Mouse (Mus musculus) gastrocnemius, postnatal 4 days (tissue): ENCODE data around the gene Cbx2. TPM values are rescaled to one million over a fixed set of nuclear protein-coding genes. Genes with fewer than 3 reads are reported as not detected.

Experiments
- DNase-seq, 2 experiments: peaks; one replicate each; pipeline ENCODE4 v3.0.0; 2021 to 2022; ENCODE audit warnings: low spot score in 2 of 2, mixed read lengths in 2 of 2
- total RNA-seq, 2 experiments: library from RNA; stranded (reverse); gene quantifications; 2 replicates each; pipeline ENCODE4 v1.2.3; 2021

Gene Cbx2
- total RNA-seq, 2 experiments from 2014 or later: 5.4 to 5.6 TPM

DNA sequence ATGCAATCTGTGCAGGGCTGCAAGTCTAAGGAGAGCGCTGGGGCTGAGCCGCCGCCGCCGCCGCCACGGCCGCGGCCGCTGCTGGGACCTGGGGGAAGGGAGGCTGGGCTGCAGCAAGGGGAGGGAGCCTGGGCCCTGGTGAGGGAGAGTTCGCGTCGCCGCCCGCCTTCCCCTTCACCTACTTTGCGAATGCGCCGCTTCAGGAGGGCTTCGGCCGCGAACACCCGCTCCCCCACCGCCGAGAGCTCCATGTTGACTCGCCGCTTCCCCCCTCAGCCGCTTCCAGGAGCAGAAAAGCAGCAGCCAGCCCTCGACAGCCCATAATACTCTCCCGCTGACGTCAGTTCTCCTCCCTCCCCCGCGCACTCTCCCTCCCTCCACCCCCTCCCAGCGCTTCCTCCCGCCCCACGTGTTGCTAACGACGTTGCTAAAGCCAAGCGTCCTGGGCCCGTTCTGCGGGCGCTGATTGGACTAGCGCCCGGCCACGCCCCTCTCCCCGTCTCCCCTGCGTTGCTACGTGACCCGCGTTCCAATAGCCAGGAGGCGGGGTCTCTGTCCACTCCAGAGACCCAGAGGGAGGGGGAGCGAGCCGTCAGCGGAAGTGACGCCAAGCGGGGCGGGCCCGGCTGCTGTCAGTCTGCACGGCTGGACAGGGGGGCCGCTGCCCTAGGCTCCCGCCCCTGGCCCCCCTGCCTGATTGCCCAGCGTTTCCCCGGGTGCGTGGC, 18.0 kb downstream of the Cbx2 start, which contains the start of gene Cbx8:
TSS of gene Cbx8 (minus strand) at position 370 of the 725 bp plus-strand sequence.
- DNase-seq: peak; percentile 97 to 99

DNA sequence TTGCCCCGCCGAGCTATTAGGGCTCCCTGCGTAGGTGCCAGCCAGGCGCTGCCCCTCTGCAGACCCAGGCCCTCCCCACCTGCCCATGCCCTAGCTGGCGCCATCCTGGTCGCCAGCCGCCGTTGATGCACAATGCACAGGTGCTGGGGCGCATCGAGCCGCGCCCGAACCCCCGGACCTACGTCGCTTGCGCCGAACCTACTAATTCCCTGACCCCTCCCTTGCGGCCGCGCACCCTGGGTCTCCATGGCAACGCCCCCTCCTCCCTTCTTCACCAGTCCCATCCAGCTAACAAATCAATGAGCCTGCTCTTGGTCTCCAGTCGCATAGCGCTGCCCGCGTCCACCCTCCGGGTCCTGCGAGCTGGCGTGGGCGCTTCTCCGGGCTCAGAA, 18.6 kb downstream of the Cbx2 start:
- no peak for DNase-seq

DNA sequence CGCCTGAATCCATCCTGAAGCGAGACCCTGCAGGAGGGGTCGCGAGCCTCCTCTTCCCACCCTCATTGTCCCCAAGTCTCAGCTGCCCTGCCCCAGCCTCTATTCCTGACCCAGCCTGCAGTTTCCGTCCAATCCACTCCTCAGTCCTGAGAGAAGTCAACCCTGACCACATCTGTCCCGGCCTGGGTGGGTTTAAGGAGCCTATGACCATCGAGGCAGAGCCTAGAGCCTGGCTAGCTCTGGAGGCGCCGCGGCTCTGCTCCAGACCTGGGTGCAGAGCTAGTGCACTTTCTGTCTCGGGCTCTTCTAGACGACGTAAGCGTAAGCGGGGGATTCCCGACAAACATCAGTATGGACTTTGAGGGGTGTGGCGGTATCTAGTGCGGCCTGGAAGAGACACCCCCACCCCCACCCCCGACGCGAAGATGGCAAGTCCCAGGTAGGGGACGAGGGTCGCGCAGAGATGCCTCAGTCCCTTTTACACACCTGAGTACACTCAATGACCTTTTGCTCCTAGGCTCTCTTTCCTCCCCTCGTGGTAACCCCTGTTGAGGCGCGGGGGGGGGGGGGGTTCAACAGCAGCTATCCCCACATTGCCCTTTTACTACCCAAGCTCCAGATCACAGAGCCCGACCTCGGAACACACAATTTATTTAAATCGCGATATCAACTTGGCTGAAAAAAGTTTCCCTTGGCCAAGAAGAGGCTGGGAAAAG, 19.1 kb downstream of the Cbx2 start:
- no peak for DNase-seq

DNA sequence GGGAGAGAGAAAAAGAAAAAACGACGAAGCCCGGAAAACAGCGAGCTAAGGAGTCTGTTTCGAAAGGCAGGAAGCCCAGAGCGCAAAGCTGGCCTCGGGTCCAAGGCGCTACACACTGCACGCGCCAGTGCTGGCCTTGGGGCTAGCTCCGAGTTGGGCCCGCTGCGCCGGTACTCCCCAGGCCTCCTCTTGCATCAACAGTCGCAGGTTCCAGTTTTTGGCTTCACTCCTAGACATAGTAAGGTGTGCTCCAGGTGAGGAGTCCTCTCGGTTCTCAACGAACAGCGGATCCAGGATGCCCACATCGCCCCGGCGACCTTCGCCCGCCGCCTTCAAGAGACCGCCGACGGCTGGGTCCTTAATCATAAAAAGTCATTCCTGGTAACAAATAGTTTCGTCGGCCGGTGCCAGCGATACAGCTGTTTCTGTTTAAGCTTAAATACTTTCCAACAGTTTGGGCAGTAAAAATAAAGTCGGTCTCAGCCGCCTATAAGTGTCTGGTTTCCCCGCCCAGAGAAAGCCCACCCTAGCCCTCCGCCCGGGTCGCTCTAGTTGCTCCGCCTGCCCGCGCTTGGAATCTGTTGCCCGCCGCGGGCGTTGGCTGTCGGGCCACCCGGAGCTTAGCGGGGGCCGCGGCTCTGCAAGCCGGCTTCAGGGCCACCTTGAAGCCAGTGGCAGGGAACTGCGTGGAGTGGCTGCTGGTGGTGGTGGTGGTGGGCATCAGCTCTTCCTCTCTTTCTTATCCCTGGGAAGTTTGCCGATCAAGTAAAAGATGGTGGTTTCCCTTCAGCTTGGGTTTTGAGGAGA, 19.9 kb downstream of the Cbx2 start:
- no peak for DNase-seq

DNA sequence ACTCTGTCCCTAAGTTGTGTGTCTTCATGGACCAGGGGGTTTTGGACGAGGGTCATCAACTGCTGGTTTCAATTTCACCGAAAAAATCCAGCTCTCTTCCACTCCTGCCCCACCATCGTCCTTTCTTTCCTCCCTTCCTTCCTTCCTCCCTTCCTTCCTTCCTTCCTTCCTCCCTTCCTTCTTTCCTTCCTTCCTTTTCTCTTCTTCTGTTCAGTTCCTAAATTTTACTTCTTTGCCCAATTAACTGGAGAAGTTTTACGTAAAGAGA, 20.4 kb downstream of the Cbx2 start:
- DNase-seq: no peak

DNA sequence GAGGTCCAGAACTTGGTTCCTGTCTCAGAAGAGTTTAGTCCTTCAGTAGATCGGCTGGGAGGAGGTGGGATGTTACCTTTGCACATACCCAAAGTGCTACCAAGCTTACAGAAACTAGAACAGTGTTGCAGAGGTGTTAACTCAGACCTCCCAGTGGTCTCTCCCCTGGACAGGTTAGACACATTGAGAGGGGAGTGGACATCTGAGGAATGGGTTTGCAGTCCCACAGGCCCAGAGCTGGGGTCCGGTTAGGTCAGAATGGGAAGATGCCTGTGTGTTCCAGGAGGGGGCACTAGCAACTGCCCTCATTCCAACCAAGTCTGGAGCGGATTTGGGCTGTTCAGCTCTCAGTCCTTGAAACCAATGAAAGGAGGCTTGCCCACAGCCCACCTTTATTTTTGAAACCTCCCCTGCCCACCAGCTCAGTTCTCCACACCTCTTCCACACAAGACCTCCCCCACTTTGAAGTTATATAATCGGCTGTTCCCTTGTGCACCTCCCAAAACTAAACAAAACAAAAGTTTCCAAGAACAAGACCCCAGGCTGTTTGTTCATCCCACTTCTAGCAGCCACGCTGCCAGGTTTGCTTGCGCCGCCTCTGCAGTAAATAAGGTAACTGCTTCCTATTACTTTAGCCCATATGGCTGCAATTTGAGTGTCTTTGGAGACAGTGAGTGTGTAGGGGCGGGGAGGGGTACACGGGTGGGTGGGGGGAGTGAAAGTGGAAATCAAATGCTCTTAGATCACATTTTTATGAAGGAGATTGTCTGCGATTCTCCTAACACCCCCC, 21.2 kb downstream of the Cbx2 start:
- DNase-seq: no peak

DNA sequence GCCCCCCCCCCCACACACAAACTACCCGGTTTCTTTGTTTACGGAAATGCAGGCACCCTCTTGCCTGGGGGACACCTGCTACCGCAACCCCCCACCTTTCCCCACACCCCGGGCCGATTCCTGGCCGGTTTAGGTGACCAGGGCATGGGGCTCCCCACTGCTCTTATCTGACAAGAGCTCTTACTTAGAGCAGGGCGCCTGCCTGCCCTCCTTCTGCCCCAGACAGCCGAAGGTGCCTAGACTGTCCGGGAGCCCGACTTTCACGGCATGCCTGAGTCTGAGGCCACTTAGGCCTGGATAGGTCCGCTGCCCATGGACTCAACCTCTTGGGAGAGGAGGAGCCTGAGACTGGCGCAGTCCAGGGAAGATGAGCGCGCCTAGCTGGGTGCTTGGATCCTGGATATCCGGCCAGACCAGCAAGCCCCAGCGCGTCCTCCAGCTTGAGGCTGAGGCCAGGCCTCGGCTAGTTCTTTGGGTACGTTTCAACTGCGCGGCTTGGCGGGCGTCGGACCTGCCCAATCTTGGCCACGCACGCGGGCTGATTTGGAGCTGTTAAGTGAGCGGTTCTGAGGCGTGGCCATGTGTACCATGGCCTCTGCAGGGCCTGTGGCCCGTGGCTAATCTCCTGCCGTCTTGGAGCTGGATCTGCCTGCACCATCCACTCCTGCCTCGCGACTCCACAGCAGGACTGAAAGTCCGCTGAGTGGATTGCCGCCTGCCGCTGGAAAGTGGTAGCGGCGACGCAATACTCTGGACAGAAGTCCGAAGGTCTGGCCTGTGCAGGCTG, 22.0 kb downstream of the Cbx2 start:
- DNase-seq: no peak

DNA sequence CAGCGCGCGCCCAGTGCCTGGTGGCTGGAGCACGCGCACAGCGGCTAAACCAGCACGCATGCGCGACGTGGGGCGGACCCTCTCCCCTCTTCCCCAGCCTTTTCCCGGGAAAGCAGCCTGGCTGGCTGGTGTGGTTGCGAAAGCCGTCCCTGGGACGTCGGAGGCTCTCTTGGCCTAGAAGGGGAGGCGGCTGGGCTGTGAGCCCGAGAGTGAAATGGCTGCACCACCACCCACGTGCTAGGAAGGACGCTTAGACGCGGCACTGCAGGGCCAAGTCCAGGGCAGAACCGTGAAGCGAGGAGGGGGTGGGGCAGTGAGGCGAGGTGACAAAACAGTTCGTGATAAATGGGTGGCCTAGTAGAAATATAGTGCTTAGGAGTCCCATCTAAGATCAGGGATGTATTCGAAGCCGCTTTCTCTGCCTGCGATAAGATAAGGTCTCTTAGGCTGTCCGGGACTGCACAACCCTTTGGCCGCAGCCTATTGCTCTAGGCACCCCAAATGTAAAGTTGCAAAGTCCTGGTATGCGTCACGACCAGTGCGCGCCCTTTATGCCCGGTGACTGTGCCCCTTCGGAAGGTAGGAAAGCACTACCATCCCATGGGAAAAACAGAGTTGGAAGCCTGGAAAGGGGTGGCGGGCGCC, 24.0 kb downstream of the Cbx2 start:
- DNase-seq: peak in 1 of 2 experiments; percentile 61

DNA sequence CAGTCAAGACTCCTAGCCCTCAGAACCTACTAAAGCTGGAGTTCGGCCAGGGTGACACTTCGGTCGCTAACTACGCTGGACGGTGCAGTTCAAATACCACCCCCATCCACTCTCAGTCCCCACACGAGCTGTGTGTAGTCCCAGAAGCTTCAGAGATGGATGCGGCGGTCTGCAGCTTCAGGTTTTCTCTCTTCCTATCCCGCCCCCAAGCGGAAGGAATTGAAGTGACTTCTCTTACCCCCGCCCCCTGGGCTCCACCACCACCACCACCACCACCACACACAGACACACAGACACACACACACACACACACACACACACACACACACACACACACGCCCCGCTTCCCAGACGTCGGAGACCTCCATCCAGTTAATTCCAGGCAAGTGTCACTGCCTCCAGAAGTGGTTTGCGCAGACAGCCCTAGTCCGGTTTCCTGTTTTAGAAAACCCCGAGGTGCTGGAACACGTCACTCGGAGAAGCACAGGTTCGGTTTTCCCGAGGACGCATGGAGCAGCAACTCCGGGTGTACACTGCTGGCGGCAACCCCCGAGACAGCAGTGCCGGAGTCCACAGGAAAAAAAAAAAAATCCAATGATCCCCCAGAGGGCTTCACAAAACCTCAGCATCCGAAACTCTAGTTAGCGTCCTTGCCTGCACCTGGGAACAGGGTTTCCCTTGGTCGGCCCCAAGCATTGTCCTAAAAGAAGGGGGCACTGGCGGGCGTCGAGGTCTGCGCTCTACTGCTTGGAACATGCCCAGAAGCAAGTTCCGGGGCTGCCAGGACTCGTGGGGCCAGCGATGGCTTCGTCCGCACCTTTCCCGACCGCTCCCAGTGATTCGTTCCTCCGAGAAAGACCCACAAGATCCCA, 24.7 kb downstream of the Cbx2 start:
- DNase-seq: no peak

DNA sequence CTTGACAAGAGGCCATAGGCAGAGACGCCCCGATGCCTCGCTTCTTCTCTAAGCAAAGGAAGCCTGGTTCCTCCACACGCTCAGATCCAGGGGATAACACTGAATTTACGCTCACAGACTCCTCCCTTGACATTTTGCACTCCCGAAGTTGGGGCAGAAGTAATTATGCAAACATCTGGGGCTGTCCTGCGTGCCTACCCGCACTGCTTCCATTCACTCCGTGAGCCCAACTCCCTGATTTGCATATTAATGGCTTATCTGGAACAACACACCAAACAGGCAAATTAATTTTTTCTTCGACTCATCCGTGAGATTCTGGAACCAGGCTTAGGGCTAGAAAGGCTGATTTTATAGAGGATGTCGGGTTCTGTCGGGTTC, 25.4 kb downstream of the Cbx2 start:
- no peak for DNase-seq

DNA sequence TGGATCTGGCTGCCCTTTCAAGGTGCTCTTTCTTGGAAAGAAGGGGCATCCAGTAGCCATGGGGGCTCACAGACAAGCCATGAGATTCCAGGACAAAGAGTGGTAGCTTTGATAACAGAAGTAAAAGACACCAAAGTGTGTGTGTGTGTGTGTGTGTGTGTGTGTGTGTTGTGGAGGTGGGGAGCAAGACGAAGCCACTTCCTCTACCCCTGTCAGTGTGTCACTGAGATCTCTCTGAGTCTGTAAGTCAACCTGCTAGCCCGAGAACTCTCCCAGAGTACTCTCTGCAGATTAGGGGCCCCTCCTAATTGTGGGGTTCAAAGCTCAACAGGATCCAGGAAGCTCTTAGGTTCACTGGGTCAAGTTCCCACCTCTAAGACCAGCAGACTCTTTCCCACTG, 27.6 kb downstream of the Cbx2 start:
- DNase-seq: no peak

DNA sequence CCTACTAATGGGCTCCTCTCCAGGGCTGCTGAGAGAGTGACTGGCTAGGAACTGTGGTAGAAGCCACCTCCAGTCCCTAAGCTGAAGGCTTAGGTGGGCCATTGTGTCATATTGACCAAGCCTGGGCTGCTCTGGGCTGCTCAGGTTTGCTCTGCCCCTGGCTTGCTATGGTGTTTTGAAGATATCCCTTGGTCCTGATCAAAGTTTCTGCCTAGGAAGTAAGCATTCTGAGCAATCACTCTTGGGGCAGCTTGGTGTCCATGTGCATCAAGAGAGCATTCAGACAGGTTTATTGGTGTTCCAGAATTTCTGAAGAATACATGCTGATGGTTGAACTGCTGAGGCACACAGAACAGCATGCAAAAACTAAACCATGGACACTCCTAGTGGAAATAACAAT, 28.7 kb downstream of the Cbx2 start:
- DNase-seq: no peak

DNA sequence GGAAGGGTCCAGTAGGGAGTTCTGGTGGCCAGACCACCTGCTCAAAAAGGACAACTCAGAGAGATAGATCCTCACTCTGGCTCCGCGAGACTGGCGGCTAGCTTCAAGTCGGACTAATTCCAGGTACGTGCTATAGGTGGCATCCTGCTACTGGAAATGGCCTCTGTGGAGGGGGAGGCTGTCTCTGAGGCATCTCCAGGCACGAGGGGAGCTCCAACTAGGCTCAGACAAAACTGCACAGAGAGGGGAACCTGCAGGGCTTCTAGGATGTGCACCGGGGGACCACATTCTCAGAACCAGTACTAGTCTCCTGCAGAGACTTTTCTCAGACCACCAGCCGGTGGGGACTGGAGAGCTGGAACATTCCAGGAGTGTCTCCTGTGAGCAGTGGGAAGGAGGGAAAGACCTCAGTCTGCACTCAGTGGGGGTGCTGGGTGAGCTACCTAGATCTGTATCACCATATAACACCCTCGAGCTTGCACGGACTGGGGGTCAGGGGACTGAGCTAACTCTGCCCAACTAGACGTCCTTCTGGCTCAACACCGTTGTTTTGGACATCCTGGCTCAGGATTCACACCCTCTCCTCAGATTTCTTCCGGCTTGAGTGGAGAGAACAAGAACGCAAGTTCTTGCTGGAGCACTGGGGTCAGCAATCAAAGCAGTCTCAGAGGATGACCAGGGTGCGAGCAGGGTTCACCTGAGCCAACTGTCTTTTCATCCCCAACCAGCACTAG, 29.3 kb downstream of the Cbx2 start:
- DNase-seq: no peak

DNA sequence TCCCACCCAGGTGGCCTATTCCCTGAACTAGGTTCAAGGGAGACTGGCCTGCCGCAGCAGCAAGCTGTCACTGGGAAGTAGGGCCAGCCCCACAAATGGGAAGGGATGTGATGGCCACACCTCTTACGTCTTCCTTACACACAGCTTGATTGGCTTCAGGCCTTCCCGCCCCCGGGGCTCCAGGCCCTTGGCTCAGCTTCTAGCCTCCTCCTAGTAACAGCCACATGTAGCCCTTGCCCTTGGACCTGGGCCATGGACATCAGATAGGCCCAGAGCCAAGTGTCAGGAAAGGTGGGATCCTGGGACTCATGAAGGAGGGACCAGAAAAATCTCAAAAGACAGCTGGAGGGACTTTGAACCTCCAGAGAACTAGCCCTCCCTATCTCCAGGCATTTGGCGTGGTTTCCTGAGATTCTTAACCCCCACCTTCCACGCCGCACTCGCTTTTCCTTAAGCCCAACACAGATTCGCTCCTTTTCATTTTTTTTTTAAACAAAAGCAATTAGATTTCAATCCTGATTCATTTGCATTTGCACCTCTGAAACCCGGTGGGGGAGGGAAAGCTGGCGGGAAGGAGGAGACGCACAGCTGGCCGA, 30.0 kb downstream of the Cbx2 start:
- no peak for DNase-seq

DNA sequence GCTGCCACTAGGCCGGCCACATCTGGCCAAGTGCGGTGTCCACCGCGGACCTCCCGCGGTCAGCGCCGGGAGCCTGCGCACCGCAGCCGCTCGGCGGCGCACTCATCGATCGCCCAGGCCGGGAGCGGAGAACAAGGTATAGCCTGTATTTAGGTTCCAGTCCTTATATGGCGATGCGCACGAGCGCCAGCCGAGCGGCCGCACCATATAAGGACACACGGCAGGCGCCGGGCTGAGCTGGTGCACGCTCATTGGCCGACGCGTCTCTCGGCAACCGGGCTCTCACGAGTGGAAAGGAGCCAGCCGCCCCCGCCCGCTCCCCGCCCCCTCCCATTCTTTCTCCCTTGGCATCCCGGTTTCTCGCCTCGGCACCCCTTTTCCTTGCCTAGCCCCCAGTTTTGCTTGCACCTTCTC, 30.5 kb downstream of the Cbx2 start:
- peak in 1 of 2 experiments; percentile 63 for DNase-seq

DNA sequence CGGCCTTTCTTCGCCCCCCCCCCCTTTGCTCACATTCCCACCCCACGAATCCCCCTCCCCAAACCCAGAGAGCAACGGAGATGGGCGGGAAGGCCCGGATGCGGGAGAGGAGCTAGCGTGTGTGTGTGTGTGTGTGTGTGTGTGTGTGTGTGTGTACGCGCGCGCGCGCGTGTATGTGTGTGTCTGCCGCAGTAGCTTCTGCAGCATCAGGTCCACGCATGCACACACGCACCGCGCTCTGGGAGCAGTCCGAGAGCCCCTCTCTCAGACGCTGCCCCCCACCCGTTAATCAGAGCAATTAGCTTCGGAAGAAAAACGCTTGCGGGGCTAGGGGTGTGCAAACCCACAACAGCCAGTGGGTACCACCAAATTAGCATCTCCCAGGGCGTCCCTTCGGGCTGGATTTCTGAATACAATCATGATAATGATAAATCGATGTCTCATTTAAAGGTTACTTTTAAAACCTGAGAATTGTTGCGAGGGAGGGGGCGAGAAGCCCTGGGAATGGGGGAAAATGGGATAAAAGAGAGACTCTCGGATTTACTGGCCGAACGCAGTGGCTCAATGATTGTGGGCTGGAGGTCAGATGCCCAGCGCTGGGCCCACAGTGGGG, 31.1 kb downstream of the Cbx2 start:
- no peak for DNase-seq
